Mouse (Mus musculus): ENCODE measurements around the gene Abcd3.

The Abcd3 gene

GRCm38 (mm10) chr3:121738742-121739342 lies 76.3 kb downstream of the Abcd3 start:
- DNase-seq (ENCODE audit: low spot score) = no peak

DNA sequence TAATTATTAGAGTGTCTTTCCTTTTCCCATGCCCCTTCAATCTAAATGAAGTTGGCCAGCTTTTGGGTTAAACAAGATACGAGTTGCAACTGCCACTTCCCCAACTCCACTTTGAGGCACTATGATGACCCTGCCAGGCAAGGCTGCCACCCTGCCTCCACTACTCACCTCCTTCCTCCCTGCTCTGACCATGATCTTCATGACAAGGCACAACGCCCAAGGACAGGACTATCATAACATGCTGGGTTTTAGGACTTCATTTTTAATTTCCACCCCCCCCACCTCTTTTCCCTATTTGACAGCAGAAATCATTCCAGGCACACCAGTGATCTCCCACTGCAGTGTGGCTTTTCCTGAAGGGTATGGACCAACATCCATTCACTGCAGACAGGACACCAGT lies 77.2 kb downstream of the Abcd3 start:
- no peak for DNase-seq (ENCODE audit: low spot score)

GRCm38 (mm10) chr3:121737453-121737852 lies 77.6 kb downstream of the Abcd3 start:
- DNase-seq (ENCODE audit: low spot score) = no peak

DNA sequence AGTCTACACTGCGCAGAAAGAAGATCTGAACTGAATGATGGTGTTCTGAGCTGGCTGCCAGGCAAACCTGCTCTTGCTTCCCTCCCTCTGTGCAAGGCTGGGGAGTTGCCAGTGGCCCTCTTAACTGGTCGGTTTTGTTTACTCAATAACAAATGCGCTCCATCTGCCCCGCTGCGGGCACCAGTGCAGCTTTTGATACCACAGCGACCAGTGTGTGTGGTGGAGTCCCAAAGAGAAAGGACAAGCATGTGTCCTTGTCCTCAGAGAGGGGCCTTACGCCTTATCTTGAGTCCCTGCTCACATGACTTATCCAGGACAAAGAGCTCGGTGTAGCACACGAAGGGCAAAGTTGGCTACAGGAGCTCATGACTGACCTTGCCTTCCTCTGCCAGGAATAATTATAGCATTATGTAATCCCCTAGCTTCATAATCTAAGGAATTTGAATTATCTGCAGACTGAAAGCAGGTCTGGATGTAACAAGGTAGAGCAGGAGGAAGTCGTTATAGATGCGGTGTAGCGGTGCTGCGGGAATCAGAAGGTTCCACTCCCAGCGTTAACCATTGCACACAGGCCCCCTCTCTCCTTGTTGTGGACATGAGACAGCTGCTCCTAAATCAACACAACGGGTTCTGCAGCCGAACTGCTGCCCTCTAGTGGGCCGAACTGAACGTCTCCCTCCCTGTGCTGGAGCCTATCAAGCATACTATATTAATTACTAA lies 78.9 kb downstream of the Abcd3 start:
- DNase-seq (ENCODE audit: low spot score) = peak; percentile 77

DNA sequence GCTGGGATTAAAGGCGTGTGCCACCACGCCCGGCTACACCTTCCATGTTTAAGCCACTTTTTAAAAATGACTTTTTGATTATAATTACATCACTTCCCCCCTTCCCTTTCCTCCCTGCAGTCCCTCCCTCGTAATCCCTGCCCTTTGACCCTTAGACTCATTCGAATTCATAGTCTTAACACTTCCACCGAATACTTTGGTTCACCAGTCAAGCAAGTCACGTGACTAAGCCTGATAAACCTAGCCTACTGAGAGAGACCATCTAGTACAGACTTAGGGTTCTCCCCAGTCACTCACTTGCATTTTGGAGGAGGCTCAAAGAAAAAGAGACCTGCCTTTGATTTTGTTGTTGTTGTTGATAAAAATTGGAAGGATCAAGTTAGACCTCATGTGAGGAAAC lies 79.6 kb downstream of the Abcd3 start:
- DNase-seq (ENCODE audit: low spot score) = no peak

GRCm38 (mm10) chr3:121729678-121730077 lies 85.4 kb downstream of the Abcd3 start:
- DNase-seq (ENCODE audit: low spot score) = no peak

GRCm38 (mm10) chr3:121725651-121726050 lies 89.5 kb downstream of the Abcd3 start:
- no peak for DNase-seq (ENCODE audit: low spot score)

GRCm38 (mm10) chr3:121724553-121724952 lies 90.5 kb downstream of the Abcd3 start:
- DNase-seq (ENCODE audit: low spot score) = no peak

- no peak for DNase-seq (ENCODE audit: low spot score)
These were observed 91.1 kb downstream of the Abcd3 start for GRCm38 (mm10) chr3:121723968-121724524.

DNA sequence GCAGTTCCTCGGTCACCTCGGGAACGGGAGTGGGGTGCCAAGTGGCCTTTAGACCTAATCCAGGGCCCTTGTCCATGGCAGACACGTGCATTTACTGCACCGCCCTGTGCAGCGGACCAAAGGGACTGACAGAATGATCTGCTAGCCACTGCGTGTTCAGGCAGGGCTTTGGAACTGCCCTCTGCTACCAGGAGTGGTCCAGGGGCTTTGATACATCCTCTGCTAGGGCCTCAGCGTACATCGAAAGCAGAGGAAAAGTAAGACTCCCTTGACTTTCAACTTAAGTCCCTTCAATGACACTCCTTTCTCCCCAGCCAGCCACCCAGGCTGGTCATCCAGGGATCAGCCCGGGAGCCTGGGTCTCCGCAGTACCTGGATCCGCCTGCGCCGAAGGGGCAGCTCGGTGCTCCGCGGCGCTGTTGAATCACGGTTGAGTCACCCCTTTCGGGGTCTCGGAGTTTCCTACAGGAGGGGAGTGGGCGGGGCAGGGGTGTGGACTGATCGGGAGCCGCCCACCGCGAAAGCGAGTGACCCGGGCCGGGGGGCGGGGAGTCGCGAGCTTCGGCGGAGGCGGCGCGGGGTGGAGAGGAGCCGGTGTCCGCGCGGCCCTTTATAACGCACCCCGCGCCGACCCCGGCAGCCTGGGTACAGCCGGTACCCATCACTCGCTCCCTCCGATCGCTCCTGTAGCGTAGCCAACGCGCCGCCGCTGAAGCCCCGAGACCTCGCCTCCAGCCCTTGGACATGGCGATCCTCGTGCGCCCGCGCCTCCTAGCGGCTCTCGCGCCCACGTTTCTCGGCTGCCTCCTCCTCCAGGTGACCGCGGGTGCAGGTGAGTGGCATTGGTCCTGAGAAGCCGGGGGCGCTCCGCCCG lies 91.9 kb downstream of the Abcd3 start, which contains the start of gene F3:
F3 (plus strand) TSS at position 567 of the 874 bp plus-strand sequence.
- DNase-seq (ENCODE audit: low spot score) = peak; percentile 45

DNA sequence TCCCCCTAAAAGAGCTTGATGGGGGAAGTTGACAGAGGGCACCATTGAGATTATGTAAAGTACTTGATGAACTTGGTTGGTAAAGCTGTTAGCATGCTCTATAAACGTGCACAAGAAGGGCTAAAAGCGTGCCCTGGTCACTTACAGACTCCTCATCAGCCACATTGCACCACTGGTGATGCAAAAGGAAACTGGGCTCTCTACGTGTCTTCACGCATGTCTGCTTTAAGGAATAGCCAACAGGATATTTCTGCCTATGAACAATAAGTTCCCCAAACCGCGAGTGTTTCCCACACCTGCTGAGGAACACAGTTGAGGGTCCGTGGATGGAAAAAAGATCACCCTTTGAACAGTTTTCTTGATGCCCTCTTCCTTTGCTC lies 93.4 kb downstream of the Abcd3 start:
- no peak for DNase-seq (ENCODE audit: low spot score)

- DNase-seq (ENCODE audit: low spot score) = no peak
These were observed 94.1 kb downstream of the Abcd3 start for GRCm38 (mm10) chr3:121720801-121721690.

DNA sequence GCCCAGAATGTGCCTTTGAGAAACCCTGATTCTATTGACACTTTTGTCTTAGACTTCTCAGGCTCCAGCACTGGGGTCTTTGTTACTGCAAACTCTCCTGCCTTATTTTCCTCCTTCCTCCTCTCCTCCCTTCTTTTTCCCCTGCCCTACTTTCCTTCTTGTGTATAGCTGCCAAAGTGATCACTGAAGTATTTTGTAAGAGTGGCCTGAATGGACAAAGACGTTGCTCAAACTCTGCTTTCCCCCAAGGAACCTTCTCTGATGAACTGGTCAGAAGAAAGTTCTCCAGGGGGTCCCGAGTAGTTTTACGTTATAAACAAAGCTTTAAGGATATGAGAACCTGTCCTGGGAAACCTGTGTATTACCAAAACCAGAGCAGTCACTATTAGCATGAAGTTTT lies 95.4 kb downstream of the Abcd3 start:
- DNase-seq (ENCODE audit: low spot score) = no peak

DNA sequence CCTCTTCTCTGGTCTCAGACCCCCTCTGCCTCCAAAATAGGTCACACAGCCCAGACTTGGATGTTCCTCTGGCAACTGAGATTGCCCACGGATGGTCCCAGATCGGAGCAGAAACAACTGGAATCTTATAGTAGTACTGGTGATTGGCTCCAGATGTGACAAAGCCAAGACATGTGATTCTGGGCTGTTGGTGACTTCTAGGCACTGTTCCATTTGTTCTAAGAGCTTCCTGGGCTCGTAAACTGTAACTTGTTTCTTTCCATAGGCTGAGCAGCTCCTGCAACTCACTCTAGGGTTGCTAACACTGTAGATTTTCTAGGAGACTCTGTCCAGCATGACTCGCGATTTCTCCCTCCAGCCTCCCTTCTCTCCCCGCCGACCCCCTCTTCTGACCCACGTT lies 96.4 kb downstream of the Abcd3 start:
- DNase-seq (ENCODE audit: low spot score) = no peak

- DNase-seq (ENCODE audit: low spot score) = no peak
These were observed 98.6 kb downstream of the Abcd3 start for GRCm38 (mm10) chr3:121716480-121716879.

DNA sequence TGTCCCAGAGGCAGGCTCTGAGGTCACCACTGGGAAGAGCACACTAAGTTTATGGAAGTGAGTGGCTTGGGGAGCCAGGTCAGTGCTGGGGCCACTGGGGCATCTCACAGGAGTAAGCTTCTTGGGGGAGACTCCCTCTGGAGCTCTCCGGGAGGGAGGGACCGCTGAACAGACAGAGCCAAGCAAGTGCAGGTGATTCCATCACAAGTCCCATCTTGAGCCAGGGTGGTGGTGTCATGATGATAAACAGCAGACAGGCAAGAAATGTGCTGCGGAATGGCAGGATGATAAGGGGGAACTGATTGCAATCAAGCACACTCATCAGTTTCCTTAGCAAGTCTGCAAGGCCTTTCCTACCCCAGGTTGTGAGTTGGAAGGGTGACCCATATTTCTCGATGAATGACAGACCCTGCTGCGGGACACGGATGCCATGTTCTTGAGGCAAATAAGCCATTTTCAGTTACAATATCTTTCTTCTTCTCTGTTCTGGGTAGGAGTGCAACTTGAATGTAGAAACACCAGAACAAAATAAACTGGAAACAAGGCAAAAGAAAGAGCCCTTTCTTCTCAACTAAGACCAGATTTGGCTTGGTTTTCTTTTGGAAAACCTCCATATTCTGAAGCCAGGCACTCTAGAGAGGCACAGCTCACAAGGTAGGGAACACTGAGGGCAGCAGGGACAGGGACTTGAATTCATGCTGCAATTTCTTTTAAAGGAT lies 99.2 kb downstream of the Abcd3 start:
- no peak for DNase-seq (ENCODE audit: low spot score)

DNA sequence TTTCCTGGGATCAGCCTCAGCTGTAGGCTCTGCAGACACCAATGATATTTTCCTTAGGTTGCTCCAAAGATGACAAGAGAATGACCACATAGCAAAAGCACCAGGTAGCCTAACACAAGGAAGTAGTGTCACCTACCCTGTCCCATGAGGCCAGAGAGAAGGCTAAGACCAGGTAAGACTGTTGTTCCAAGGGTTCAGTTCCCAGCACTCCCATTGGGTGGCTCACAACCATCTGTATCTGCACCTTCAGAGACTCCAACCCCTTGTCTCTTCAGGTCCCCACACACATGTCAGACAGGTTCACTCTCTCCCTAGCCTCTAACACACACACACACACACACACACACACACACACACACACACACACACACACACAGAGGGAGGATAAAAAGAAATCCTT lies 99.8 kb downstream of the Abcd3 start:
- DNase-seq (ENCODE audit: low spot score) = no peak

- no peak for DNase-seq (ENCODE audit: low spot score)
These were observed 100.6 kb downstream of the Abcd3 start for GRCm38 (mm10) chr3:121714461-121714860.

- no peak for DNase-seq (ENCODE audit: low spot score)
These were observed 101.3 kb downstream of the Abcd3 start for GRCm38 (mm10) chr3:121713816-121714215.

GRCm38 (mm10) chr3:121713151-121713701 lies 101.9 kb downstream of the Abcd3 start:
- no peak for DNase-seq (ENCODE audit: low spot score)

GRCm38 (mm10) chr3:121712222-121712621 lies 102.9 kb downstream of the Abcd3 start:
- DNase-seq (ENCODE audit: low spot score) = no peak
